Mouse (Mus musculus) lung, adult 2 months (tissue): ENCODE data around the gene Cdca5.

Experiments used
- CTCF ChIP-seq: fragments of 200-500 bp; IDR thresholded peaks from 2 replicates; pipeline ENCODE4 v1.5.1; 2011; ENCODE audit warnings: mild to moderate bottlenecking, low read length, control low read depth; ENCODE audit not compliant: insufficient read depth
- POLR2A ChIP-seq: fragments of 200-500 bp; IDR thresholded peaks from 2 replicates; pipeline ENCODE4 v1.6.1; 2011; ENCODE audit warnings: low read depth, mild to moderate bottlenecking, control low read depth, low read length, borderline replicate concordance; ENCODE audit errors: extremely low read depth

DNA sequence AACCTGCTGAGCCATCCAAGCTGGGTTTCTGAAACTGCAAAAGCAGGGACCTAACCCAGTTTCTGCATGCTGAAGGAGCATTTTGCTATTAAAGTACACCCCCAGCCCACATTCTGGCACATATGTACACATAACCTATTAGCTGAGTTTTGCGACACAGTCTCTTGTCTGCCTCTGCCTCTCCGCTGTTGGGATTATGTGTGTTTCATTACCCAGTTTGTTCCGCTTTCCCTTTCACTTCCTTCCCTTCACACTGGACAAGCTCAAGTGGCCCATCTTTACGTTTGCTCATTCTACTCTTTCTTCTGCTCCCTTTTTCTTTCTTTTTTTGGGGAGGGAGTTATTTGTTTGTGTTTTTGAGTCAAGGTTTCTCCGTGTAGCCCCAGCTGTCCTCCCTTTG, 10.9 kb upstream of the Cdca5 start:
- TF ChIP-seq CTCF (no peak), POLR2A (no peak)
